Mouse (Mus musculus): Measurements from ENCODE around the gene Ddx25. TPM values are rescaled to one million over a fixed set of nuclear protein-coding genes. Genes with fewer than 3 reads are reported as not detected.

Gene Ddx25
- polyA plus RNA-seq, 1 experiment from 2014 or later: 29.3 TPM

DNA sequence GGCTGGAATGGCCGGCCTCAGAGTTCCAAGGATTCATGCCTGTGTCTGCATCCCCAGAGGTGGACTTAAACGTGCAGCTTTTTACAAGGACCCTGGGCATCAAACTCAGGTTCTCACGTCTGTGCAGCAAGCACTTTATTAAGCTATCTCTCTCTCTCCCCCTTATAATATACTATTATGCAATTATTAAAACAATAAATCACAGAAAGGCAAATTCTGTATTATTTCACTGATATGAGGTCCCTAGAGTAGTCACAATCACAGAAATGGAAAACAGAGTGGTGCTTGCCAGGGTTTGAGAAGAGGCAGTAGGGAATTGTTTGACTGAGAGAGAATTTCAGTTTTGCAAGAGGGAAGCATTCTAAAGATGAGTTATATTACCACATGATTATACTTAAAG is 29.2 kb downstream of the Ddx25 start:
- Histone ChIP-seq H3K27ac (no peak overlapping the region), H3K36me3 (replicated peaks; ENCODE audit: control insufficient read depth, insufficient read depth) (no peaks in the 10 kb centered on the region), H3K9me3 (ENCODE audit: control insufficient read depth, low read length) (no peaks in the 10 kb centered on the region), H3K9ac (no peak overlapping the region), H3K4me3 (replicated peaks; ENCODE audit: low read length) (no peak overlapping the region), H3K27me3 (ENCODE audit: control insufficient read depth, insufficient read depth, low read length) (no peaks in the 10 kb centered on the region), H3K4me2 (replicated peaks) (no peak overlapping the region), H3K4me1 (replicated peaks; ENCODE audit: control insufficient read depth, insufficient read depth, low read length) (peaks cover 9% of the 10 kb centered on the region)
- ATAC-seq (ENCODE audit: low FRiP score) (no peak), DNase-seq (ENCODE audit: low spot score) (no peak)
- WGBS: 69% methylated on average over 3 of the region's 3 CpGs

DNA sequence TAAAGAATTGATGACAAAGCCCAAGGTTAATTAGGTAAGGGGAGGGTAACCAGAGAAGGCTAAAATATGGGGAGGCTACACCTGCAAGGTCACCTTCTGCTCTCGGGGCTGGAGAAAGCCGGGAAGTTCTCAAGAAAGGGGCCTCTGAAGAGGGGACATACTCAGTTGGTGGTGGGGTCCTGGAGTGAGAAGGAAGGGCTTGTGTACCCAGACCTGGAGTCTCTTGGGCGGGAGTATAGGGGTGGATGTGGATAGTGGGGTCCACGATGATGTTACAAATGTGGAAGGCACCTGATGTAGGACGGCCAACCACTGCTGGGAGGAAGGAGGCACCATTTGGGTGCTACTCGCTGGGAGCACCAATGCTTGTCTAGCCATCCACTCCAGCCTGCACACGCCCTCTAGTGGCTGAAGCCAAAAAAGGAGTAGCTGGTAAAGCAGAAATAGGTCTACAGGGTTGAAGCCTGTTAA is 34.4 kb downstream of the Ddx25 start:
- Histone ChIP-seq H3K4me3 (replicated peaks; ENCODE audit: low read length) (no peak overlapping the region), H3K4me2 (replicated peaks) (peak overlapping the region; percentile 17), H3K9ac (no peak overlapping the region), H3K27ac (no peak overlapping the region), H3K36me3 (replicated peaks; ENCODE audit: control insufficient read depth, insufficient read depth) (no peaks in the 10 kb centered on the region), H3K4me1 (replicated peaks; ENCODE audit: control insufficient read depth, insufficient read depth, low read length) (peaks cover 13% of the 10 kb centered on the region), H3K9me3 (ENCODE audit: control insufficient read depth, low read length) (no peaks in the 10 kb centered on the region), H3K27me3 (ENCODE audit: control insufficient read depth, insufficient read depth, low read length) (no peaks in the 10 kb centered on the region)
- peak; percentile 73 for ATAC-seq (ENCODE audit: low FRiP score)
- WGBS: 20% methylated on average over 7 of the region's 7 CpGs
- DNase-seq (ENCODE audit: low spot score): peak; percentile 79

DNA sequence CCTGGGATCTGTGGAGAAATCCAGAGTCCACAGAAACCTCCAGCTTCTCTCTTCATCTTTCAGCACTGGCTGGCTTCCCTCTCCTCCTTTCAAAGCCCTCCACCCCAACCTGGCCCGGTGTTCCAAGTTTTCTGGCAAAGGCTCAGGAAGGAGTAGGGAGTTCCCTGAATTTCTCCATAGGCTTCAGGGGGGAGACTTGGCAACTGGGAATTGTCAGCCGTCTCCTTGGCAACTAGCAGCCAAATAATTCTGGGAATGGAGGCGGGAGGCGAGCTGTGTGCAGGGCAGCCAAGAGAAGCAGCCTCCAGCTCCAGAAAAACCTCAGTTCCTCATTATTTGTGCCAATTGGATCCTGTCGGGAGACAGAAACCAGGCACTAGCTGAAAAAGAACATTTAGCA is 34.8 kb downstream of the Ddx25 start:
- Histone ChIP-seq H3K27me3 (ENCODE audit: control insufficient read depth, insufficient read depth, low read length) (no peaks in the 10 kb centered on the region), H3K9ac (no peak overlapping the region), H3K4me2 (replicated peaks) (peak overlapping the region; percentile 17; the same call in 1 of the 2 replicates), H3K9me3 (ENCODE audit: control insufficient read depth, low read length) (no peaks in the 10 kb centered on the region), H3K4me1 (replicated peaks; ENCODE audit: control insufficient read depth, insufficient read depth, low read length) (peaks cover 13% of the 10 kb centered on the region), H3K36me3 (replicated peaks; ENCODE audit: control insufficient read depth, insufficient read depth) (no peaks in the 10 kb centered on the region), H3K27ac (no peak overlapping the region), H3K4me3 (replicated peaks; ENCODE audit: low read length) (no peak overlapping the region)
- peak; percentile 60 for ATAC-seq (ENCODE audit: low FRiP score)
- WGBS: 8% methylated on average over 5 of the region's 5 CpGs
- peak; percentile 71 for DNase-seq (ENCODE audit: low spot score)

DNA sequence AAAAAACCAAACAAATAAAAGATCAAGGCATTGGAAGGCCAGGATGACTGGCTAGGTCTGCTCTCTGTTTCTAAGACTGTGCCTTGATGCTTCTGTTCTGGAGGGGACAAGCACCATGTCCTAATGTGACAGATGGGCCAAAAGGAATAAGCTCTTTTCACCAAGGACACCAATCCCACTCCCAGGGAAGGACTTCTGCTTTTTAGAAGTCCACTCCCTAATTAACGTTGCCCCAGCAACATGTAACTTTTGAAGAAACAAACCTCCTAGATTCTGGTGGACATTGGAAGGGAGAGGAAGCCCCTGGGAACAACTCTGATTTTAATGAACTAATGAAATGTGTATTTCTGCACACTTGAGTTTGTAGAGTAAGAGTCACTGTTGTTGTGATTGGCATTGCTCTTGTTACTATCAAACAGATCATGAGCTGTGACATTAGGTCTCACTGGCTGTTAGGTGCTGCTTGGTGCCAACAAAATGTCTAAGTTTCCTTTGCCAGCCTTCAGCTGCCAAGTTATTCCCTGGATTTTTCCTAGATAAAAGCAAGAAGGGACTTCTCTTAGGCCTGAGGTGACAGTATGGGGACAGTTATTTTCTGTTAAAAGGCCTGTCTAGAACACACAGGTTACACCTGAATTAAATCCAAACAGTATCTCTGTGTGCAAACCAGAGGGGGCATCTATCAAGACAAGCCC is 35.4 kb downstream of the Ddx25 start:
- H3K27ac ChIP-seq: no peak overlapping the region

DNA sequence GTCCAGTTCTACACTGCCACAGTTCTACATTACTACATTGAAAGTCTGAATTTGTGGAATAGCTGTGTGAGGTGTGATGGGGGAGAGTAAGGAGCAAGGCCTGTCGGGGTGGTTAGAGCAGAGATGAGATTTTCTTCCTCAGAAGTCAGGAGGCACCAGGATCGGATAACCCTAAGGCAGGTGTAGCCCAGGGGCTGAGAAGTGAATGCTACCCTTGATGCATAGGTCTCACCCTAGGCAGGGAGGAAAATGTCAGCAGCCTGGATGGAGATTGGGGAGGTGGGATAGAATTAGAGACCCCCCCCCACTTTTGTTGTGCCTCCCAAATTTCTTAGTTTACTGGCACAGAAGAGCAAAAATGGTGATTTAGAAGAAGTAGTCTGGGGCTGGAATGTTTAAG is 36.1 kb downstream of the Ddx25 start:
- no peak for ATAC-seq (ENCODE audit: low FRiP score)
- 88% methylated on average over 2 of the region's 2 CpGs for WGBS
- peaks cover 13% of the 10 kb centered on the region for H3K4me1 ChIP-seq (replicated peaks; ENCODE audit: control insufficient read depth, insufficient read depth, low read length)

More for the DNA sequence above, 35.4 kb downstream of the Ddx25 start:
- Histone ChIP-seq H3K4me1 (replicated peaks; ENCODE audit: control insufficient read depth, insufficient read depth, low read length) (peaks cover 13% of the 10 kb centered on the region), H3K4me2 (replicated peaks) (no peak overlapping the region), H3K27me3 (ENCODE audit: control insufficient read depth, insufficient read depth, low read length) (no peaks in the 10 kb centered on the region), H3K9ac (no peak overlapping the region), H3K9me3 (ENCODE audit: control insufficient read depth, low read length) (no peaks in the 10 kb centered on the region), H3K36me3 (replicated peaks; ENCODE audit: control insufficient read depth, insufficient read depth) (no peaks in the 10 kb centered on the region), H3K4me3 (replicated peaks; ENCODE audit: low read length) (no peak overlapping the region)
- DNase-seq (ENCODE audit: low spot score): no peak
- 71% methylated on average over 1 of the region's 1 CpGs for WGBS
- no peak for ATAC-seq (ENCODE audit: low FRiP score)

DNA sequence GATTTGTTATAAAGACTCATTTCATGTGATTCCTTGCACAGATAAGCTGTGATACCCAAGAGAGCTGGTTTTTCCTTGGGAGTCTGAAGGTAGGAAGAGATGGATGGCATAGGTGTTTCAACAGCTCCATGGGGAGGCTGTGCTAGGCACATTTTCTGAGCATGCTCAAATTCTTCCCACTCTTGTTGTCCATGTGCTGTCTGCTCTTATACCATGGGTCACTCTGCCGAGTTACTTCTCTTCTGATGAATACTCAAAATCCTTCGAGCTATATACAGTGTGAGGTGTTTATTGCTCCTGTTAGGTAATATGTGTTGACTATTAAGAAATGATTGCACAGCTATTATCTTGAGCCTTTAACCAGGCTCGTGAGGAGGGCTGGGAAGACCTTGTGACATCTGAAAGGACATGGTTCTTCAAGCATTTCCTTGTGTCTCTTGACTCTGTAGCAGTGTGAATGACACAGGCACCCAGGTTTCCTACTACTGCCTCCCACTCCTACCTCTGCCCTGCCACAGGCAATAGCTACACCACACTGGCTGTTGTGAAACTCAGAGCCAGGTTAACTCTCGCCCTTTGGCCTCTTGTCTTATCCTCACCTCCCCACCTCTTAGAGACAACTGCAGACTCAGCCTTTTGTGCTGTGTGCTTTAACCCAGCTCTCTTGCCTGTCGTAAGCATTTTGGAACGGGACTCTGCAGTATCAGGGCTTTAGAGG is 37.5 kb downstream of the Ddx25 start:
- DNase-seq (ENCODE audit: low spot score) (no peak), ATAC-seq (ENCODE audit: low FRiP score) (no peak)
- H3K27ac ChIP-seq: no peak overlapping the region
- no peak overlapping the region for H3K4me3 ChIP-seq (replicated peaks; ENCODE audit: low read length)
- H3K27me3 ChIP-seq (ENCODE audit: control insufficient read depth, insufficient read depth, low read length): no peaks in the 10 kb centered on the region
- WGBS: 82% methylated on average over 6 of the region's 6 CpGs
- peaks cover 13% of the 10 kb centered on the region for H3K4me1 ChIP-seq (replicated peaks; ENCODE audit: control insufficient read depth, insufficient read depth, low read length)
- no peaks in the 10 kb centered on the region for H3K9me3 ChIP-seq (ENCODE audit: control insufficient read depth, low read length)
- H3K9ac ChIP-seq: no peak overlapping the region
- no peak overlapping the region for H3K4me2 ChIP-seq (replicated peaks)
- H3K36me3 ChIP-seq (replicated peaks; ENCODE audit: control insufficient read depth, insufficient read depth): no peaks in the 10 kb centered on the region

More for the DNA sequence above, 36.1 kb downstream of the Ddx25 start:
- Histone ChIP-seq H3K36me3 (replicated peaks; ENCODE audit: control insufficient read depth, insufficient read depth) (no peaks in the 10 kb centered on the region), H3K27me3 (ENCODE audit: control insufficient read depth, insufficient read depth, low read length) (no peaks in the 10 kb centered on the region), H3K4me3 (replicated peaks; ENCODE audit: low read length) (no peak overlapping the region), H3K4me2 (replicated peaks) (no peak overlapping the region), H3K27ac (no peak overlapping the region), H3K9me3 (ENCODE audit: control insufficient read depth, low read length) (no peaks in the 10 kb centered on the region), H3K9ac (no peak overlapping the region)
- no peak for DNase-seq (ENCODE audit: low spot score)

DNA sequence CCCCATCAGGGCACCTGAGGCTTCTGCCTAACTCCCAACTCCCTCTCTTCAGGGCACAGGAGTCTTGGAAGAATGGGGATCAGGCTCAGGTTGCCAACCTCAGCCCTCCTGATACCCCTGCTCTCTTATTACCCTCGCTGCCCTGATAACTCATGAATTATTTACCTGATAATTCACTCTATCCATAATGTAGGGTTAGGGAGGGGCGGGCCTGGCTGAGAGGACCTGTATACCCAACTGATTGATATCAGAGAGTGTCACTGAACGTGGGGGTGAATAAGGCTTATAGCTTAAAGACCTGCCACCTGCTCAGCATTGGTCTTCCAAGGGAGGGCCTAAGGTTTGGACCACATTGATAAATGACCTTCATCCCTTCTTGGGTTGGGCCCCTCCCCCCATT is 40.2 kb downstream of the Ddx25 start, which contains the start of gene Gm1113:
Gene Gm1113 (minus strand): TSS at position 101 of the 400 bp plus-strand sequence.
- no peaks in the 10 kb centered on the region for H3K36me3 ChIP-seq (replicated peaks; ENCODE audit: control insufficient read depth, insufficient read depth)
- H3K4me2 ChIP-seq (replicated peaks): no peak within 1 kb of the TSS
- ATAC-seq (ENCODE audit: low FRiP score): no peak
- no peak within 1 kb of the TSS for H3K27ac ChIP-seq
- no peak for DNase-seq (ENCODE audit: low spot score)
- H3K27me3 ChIP-seq (ENCODE audit: control insufficient read depth, insufficient read depth, low read length): no peaks in the 10 kb centered on the region
- no peak within 1 kb of the TSS for H3K4me3 ChIP-seq (replicated peaks; ENCODE audit: low read length)
- H3K9me3 ChIP-seq (ENCODE audit: control insufficient read depth, low read length): no peaks in the 10 kb centered on the region
- 73% methylated on average over 3 of the region's 3 CpGs for WGBS
- H3K4me1 ChIP-seq (replicated peaks; ENCODE audit: control insufficient read depth, insufficient read depth, low read length): no peaks in the 10 kb centered on the region
- H3K9ac ChIP-seq: no peak within 1 kb of the TSS

DNA sequence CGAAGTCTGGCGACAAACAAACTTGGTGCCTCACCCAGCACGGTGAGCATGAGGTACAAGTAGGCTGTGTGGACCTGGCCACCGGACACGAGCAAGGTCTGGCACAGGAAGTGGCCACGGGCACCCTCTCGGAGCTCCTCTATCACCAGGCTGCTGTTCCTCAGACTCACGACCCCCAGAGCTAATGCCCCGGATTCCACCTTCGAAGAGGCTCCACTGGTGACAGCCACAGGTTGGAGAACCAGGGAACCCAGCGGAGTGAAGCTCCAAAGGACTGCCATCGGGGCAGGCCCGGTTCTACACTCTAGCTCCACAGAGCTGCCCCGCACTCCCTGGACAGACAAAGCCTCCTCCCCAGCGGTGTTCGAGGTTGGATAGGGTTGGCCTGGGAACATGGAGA is 41.6 kb downstream of the Ddx25 start:
- Histone ChIP-seq H3K36me3 (replicated peaks; ENCODE audit: control insufficient read depth, insufficient read depth) (no peaks in the 10 kb centered on the region), H3K27me3 (ENCODE audit: control insufficient read depth, insufficient read depth, low read length) (no peaks in the 10 kb centered on the region), H3K4me2 (replicated peaks) (no peak overlapping the region), H3K9ac (no peak overlapping the region), H3K27ac (no peak overlapping the region), H3K4me3 (replicated peaks; ENCODE audit: low read length) (no peak overlapping the region), H3K4me1 (replicated peaks; ENCODE audit: control insufficient read depth, insufficient read depth, low read length) (no peaks in the 10 kb centered on the region), H3K9me3 (ENCODE audit: control insufficient read depth, low read length) (no peaks in the 10 kb centered on the region)
- DNase-seq (ENCODE audit: low spot score) (no peak), ATAC-seq (ENCODE audit: low FRiP score) (no peak)
- WGBS: 92% methylated on average over 16 of the region's 16 CpGs

DNA sequence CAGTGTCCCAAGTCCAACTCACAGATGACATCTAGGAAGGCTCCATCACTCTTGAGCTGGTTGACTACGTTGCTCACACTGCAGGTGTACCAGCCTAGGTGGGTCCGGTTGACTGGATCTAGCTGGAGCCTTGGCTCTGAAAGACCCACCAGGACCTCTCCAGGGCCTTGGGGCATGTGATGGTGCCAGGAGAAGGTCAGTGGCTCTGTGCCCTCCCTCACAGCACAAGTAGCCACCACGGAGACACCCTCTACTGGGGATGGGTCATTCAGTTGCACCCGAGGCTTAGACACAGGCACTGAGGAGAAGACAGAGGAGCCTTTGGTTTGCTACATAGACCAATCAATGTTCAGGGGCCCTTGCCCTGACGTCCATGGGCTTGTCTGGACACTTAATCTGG is 42.1 kb downstream of the Ddx25 start:
- WGBS: 85% methylated on average over 5 of the region's 5 CpGs
- H3K9me3 ChIP-seq (ENCODE audit: control insufficient read depth, low read length): no peaks in the 10 kb centered on the region
- no peak for ATAC-seq (ENCODE audit: low FRiP score)
- no peaks in the 10 kb centered on the region for H3K27me3 ChIP-seq (ENCODE audit: control insufficient read depth, insufficient read depth, low read length)
- no peaks in the 10 kb centered on the region for H3K36me3 ChIP-seq (replicated peaks; ENCODE audit: control insufficient read depth, insufficient read depth)
- no peak overlapping the region for H3K4me2 ChIP-seq (replicated peaks)
- H3K4me1 ChIP-seq (replicated peaks; ENCODE audit: control insufficient read depth, insufficient read depth, low read length): no peaks in the 10 kb centered on the region
- no peak for DNase-seq (ENCODE audit: low spot score)
- no peak overlapping the region for H3K9ac ChIP-seq
- H3K4me3 ChIP-seq (replicated peaks; ENCODE audit: low read length): no peak overlapping the region
- H3K27ac ChIP-seq: no peak overlapping the region

All from hindbrain, embryonic 14.5 days (tissue).